Mouse (Mus musculus): Measurements from ENCODE around the gene Pnkd. TPM values are rescaled to one million over a fixed set of nuclear protein-coding genes. Genes with fewer than 3 reads are reported as not detected.

Pnkd gene
- total and polyA plus RNA-seq, 2 experiments from 2014 or later = 116 to 135 TPM

- Histone ChIP-seq H3K4me3 (ENCODE audit: low read depth, low read length) (peak overlapping the region; percentile 24), H3K36me3 (ENCODE audit: insufficient read depth, low read length) (no peaks in the 10 kb centered on the region), H3K4me2 (ENCODE audit: low read depth, low read length, poor library complexity, severe bottlenecking) (peak overlapping the region; percentile 56), H3K4me1 (ENCODE audit: insufficient read depth, low read length) (peaks cover 4% of the 10 kb centered on the region; the same call in 1 of the 2 replicates), H3K9ac (replicated peaks; ENCODE audit: low read length, poor library complexity, severe bottlenecking) (no peak overlapping the region), H3K9me3 (ENCODE audit: low read length) (no peaks in the 10 kb centered on the region), H3K27ac (ENCODE audit: low read depth, low read length) (no peak overlapping the region), H3K27me3 (ENCODE audit: insufficient read depth, low read length) (no peaks in the 10 kb centered on the region; the same call in 1 of the 2 replicates)
- peak; percentile 81 for ATAC-seq (ENCODE audit: low FRiP score)
- no peak for TF ChIP-seq CTCF (IDR thresholded peaks at IDR 0.05)
- DNase-seq (ENCODE audit: low spot score) = peak; percentile 28
- 24% methylated on average over 32 of the region's 34 CpGs for WGBS
These were observed 83.3 kb downstream of the Pnkd start for GRCm38 (mm10) chr1:74367886-74368645.

DNA sequence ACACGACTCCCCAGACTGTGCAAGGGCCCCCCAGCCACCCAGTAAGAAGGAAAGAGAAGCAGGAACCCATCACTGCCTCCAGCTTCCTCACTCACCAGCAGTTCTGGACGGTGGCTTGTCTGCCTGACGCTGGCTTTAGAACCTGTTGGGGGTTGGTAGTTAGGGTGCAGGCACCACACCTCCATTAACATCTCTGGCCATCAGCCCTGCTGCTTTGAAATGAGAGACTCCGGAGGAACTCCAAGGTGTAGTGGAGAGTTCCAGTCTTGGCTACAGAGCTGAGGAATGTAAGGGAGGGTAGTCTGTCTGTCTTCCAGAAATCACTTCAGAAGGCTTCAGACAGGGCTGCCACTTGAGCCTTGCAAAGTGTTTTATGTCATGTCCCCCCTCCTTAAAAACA, 85.3 kb downstream of the Pnkd start:
- Histone ChIP-seq H3K4me1 (ENCODE audit: insufficient read depth, low read length) (peaks cover 4% of the 10 kb centered on the region; the same call in 1 of the 2 replicates), H3K9ac (replicated peaks; ENCODE audit: low read length, poor library complexity, severe bottlenecking) (no peak overlapping the region), H3K9me3 (ENCODE audit: low read length) (no peaks in the 10 kb centered on the region), H3K36me3 (ENCODE audit: insufficient read depth, low read length) (no peaks in the 10 kb centered on the region), H3K27ac (ENCODE audit: low read depth, low read length) (no peak overlapping the region), H3K4me2 (ENCODE audit: low read depth, low read length, poor library complexity, severe bottlenecking) (no peak overlapping the region), H3K27me3 (ENCODE audit: insufficient read depth, low read length) (no peaks in the 10 kb centered on the region; the same call in 1 of the 2 replicates), H3K4me3 (ENCODE audit: low read depth, low read length) (no peak overlapping the region)
- no peak for TF ChIP-seq CTCF (IDR thresholded peaks at IDR 0.05)
- no peak for ATAC-seq (ENCODE audit: low FRiP score)
- no peak for DNase-seq (ENCODE audit: low spot score)
- 53% methylated on average over 4 of the region's 4 CpGs for WGBS

DNA sequence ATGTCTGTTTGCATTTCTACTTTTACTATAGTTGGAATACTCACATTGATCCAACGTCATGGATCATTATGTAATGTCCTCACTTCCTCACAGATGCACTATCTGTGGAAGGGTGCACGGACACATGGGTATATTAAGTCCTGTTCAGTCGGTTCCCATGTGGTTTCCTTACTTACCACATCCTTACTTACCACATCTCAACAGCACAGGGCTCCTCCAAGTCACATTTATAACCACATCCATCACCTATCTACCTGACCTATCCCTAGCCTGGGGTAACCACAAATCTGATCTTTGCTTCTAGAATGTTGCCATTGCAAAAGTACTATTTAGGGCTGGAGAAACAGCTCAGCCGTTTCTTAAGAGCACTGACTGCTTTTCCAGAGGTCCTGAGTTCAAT, 88.6 kb downstream of the Pnkd start:
- Histone ChIP-seq H3K9ac (replicated peaks; ENCODE audit: low read length, poor library complexity, severe bottlenecking) (no peak overlapping the region), H3K9me3 (ENCODE audit: low read length) (no peaks in the 10 kb centered on the region), H3K27ac (ENCODE audit: low read depth, low read length) (no peak overlapping the region), H3K4me3 (ENCODE audit: low read depth, low read length) (no peak overlapping the region), H3K4me1 (ENCODE audit: insufficient read depth, low read length) (0 out of 2 replicates have a peak, but pooled peaks cover under 1% of the 10 kb centered on the region), H3K36me3 (ENCODE audit: insufficient read depth, low read length) (no peaks in the 10 kb centered on the region), H3K27me3 (ENCODE audit: insufficient read depth, low read length) (no peaks in the 10 kb centered on the region), H3K4me2 (ENCODE audit: low read depth, low read length, poor library complexity, severe bottlenecking) (no peak overlapping the region)
- DNase-seq (ENCODE audit: low spot score) (no peak), ATAC-seq (ENCODE audit: low FRiP score) (no peak)
- no peak for TF ChIP-seq CTCF (IDR thresholded peaks at IDR 0.05)
- WGBS = 81% methylated on average over 4 of the region's 4 CpGs

GRCm38 (mm10) chr1:74374980-74375379, 90.2 kb downstream of the Pnkd start, which contains the start of gene Slc11a1:
Gene Slc11a1 (plus strand): TSS chr1:74375195.
- no peak for ATAC-seq (ENCODE audit: low FRiP score)
- H3K27me3 ChIP-seq (ENCODE audit: insufficient read depth, low read length) = no peaks in the 10 kb centered on the region
- 76% methylated on average over 8 of the region's 8 CpGs for WGBS

DNA sequence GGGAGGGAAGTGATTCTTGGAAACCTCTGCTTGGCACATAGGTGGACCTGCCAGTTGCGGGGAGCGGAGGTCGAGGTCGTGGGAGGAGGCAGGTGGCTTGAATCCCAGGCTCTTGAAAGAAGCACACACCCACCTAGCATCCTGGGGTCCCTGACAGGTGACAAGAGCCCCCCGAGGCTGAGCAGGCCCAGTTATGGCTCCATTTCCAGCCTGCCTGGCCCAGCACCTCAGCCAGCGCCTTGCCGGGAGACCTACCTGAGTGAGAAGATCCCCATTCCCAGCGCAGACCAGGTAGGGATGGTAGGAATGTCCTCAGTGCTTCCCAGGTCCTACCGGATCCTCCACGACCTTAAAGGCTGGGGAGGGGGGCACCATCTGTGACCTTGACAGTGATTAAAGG, 90.8 kb downstream of the Pnkd start:
- H3K27me3 ChIP-seq (ENCODE audit: insufficient read depth, low read length) = no peaks in the 10 kb centered on the region
- no peak overlapping the region for H3K9ac ChIP-seq (replicated peaks; ENCODE audit: low read length, poor library complexity, severe bottlenecking)
- no peak overlapping the region for H3K27ac ChIP-seq (ENCODE audit: low read depth, low read length)
- no peak for DNase-seq (ENCODE audit: low spot score)
- H3K4me1 ChIP-seq (ENCODE audit: insufficient read depth, low read length) = no peaks in the 10 kb centered on the region
- no peak for ATAC-seq (ENCODE audit: low FRiP score)
- no peak overlapping the region for H3K4me3 ChIP-seq (ENCODE audit: low read depth, low read length)
- no peak overlapping the region for H3K4me2 ChIP-seq (ENCODE audit: low read depth, low read length, poor library complexity, severe bottlenecking)
- no peak for TF ChIP-seq CTCF (IDR thresholded peaks at IDR 0.05)
- 81% methylated on average over 10 of the region's 10 CpGs for WGBS
- no peaks in the 10 kb centered on the region for H3K36me3 ChIP-seq (ENCODE audit: insufficient read depth, low read length)
- H3K9me3 ChIP-seq (ENCODE audit: low read length) = no peaks in the 10 kb centered on the region

More at GRCm38 (mm10) chr1:74374980-74375379, 90.2 kb downstream of the Pnkd start, which contains the start of gene Slc11a1:
- H3K9me3 ChIP-seq (ENCODE audit: low read length) = no peaks in the 10 kb centered on the region
- no peak within 1 kb of the TSS for H3K27ac ChIP-seq (ENCODE audit: low read depth, low read length)
- H3K4me1 ChIP-seq (ENCODE audit: insufficient read depth, low read length) = no peaks in the 10 kb centered on the region
- H3K9ac ChIP-seq (replicated peaks; ENCODE audit: low read length, poor library complexity, severe bottlenecking) = no peak within 1 kb of the TSS
- no peak for TF ChIP-seq CTCF (IDR thresholded peaks at IDR 0.05)
- H3K4me2 ChIP-seq (ENCODE audit: low read depth, low read length, poor library complexity, severe bottlenecking) = no peak within 1 kb of the TSS
- no peak within 1 kb of the TSS for H3K4me3 ChIP-seq (ENCODE audit: low read depth, low read length)
- H3K36me3 ChIP-seq (ENCODE audit: insufficient read depth, low read length) = no peaks in the 10 kb centered on the region
- DNase-seq (ENCODE audit: low spot score) = no peak

- no peaks in the 10 kb centered on the region for H3K36me3 ChIP-seq (ENCODE audit: insufficient read depth, low read length)
- DNase-seq (ENCODE audit: low spot score) (no peak), ATAC-seq (ENCODE audit: low FRiP score) (no peak)
- no peak overlapping the region for H3K27ac ChIP-seq (ENCODE audit: low read depth, low read length)
- WGBS = 95% methylated on average over 4 of the region's 4 CpGs
- no peaks in the 10 kb centered on the region for H3K4me1 ChIP-seq (ENCODE audit: insufficient read depth, low read length)
- no peak for TF ChIP-seq CTCF (IDR thresholded peaks at IDR 0.05)
- no peak overlapping the region for H3K9ac ChIP-seq (replicated peaks; ENCODE audit: low read length, poor library complexity, severe bottlenecking)
- no peaks in the 10 kb centered on the region for H3K9me3 ChIP-seq (ENCODE audit: low read length)
- no peaks in the 10 kb centered on the region for H3K27me3 ChIP-seq (ENCODE audit: insufficient read depth, low read length)
- H3K4me2 ChIP-seq (ENCODE audit: low read depth, low read length, poor library complexity, severe bottlenecking) = no peak overlapping the region
- no peak overlapping the region for H3K4me3 ChIP-seq (ENCODE audit: low read depth, low read length)
These were observed 91.7 kb downstream of the Pnkd start for GRCm38 (mm10) chr1:74376396-74376795.
